Mouse (Mus musculus) 3134 (cell line): ENCODE measurements around the gene Nek5.
A peak's percentile ranks its signal among the peaks of the same experiment; 100 is the strongest.
"Not testable (repeated sequence)": the region's sequence is repeated elsewhere in the genome, so short reads cannot be mapped to it uniquely, and the experiment has no call there.

Experiments
- DNase-seq: peaks from one replicate; pipeline ENCODE4 v3.0.0-alpha.2; 2011; ENCODE audit warnings: low spot score; ENCODE audit not compliant: insufficient read length; ENCODE audit errors: extremely low read depth

Nek5 gene

DNA sequence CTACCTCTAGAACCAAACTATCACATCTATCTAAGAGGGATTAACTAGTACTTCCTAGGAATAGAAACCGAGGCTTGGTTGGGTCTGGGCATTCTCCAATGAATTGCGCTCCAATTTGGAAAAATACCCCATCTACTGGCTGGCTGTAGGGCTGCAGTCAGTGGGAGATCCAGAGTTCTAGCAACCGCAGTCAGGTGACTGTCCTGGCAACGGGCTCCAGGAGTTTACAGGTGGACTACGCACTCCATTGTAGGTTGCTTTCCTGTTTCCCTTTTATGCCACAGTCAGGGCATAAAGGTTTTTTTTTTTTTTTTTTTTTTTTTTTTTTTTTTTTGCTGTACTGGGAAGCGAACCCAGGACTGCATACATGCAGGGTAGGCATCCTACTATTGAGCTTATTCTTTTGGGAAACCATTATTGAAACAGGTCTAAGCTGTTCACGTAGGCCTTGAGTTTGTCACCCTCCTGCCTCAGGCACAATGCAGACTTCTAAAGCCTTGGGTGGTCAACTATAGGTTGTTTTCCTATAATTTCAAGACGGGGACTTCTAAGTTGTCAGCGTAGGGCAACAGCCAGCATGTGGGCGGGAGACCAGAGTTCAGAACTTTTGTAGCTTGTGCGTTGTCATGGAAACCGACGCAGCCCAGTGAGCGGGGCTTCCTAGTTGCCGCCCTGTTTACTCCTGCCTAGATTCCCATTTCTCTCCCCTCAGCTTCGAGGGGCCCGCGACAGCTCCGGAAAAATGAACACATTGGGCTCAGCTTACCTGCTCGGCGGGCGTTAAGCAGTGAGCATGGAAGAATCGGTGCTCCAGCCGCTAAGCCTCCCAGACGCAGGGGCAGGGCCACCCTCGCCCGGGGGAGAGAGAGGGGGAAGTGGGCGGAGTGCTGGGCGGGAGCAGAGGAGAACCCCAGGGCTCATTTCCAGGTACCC lies at the start of gene Nek5:
Gene Nek5 (minus strand): TSS at position 834 of the 933 bp plus-strand sequence.
- no peak for DNase-seq

DNA sequence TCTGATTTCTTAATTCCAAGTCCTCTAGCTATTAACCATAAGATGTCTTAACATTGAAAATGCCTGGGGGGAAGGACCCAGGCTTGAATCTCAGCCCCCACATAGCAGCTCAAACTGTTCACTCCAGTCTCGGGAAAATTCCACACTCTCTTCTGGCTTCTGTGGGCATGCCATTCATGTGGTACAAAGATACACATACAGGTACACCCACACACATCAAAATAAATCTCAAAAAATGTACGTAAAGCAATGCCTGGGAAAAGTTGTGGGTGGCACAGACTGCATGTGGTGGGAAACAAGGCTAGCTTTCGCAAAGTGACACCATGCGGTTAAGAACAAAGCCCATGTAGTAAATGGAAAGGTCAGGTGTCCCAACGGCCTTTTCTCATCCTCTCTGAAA lies 44.3 kb upstream of the Nek5 start:
- no peak for DNase-seq

DNA sequence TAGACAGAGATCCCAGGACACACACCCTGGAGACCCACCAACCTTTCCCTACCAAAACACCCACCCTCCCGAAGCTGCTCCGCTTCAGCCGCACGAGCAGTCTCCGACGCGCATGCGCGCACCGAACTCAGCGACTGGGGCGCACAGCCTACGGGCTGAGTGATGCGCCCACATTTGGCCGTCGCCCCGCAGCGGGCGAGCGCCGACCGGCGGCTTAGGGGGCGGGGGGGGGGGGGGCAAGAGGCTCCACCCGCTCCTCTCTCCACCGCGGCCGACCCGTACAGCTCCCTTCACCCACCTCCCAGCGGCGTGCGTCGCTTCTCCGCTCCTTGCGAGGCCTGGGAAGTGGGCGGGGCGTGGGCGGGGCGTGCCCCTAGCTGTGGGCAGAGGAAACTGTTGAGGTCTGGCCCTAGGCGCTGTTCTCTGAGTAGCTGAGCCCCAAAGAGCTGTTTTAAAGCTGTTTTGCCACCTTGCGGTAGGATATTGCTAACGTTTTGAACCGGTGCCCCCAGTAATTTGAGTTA lies 41.3 kb upstream of the Nek5 start, which contains the start of gene Nek3:
Gene Nek3 (minus strand): TSS at position 356 of the 524 bp plus-strand sequence.
- DNase-seq: peak; percentile 93

DNA sequence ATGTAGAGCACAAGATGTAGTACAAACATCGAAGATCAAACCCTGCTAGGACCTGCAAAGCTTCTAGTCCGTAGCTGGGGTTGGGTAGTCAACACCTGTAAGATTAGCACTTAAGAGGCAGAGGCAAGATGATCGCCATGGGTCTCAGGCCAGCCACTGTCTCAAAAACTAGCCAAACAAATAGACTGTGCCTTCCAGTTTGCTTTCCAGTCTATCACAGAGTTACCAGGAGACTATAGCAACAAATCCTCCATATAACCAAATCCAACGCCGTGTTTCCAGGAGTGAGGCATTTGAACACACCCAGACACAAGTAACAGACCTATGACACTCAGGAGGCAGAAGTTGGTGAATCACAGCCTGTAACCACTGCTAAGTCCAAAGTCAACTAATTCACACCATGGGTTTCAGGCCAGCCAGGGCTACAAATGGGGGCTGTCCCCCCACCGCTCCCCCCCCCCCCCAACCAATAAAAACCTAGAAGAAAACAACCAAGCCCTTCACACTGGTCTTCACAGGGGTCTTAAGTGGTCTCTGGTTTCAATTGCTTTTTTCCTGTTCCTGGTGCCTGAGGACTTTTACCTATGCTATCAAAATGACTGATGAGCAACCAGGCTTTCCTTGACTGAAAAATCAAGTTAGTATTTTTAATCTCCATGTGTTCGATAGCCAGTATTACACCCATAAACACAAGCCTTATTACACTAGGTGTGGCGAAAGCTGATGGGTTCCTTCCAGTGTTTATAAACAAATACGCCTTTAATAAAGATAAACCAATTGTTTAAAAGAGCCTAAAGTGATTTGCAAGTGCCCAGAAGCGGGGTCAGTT lies 40.6 kb upstream of the Nek5 start:
- DNase-seq: peak; percentile 29

DNA sequence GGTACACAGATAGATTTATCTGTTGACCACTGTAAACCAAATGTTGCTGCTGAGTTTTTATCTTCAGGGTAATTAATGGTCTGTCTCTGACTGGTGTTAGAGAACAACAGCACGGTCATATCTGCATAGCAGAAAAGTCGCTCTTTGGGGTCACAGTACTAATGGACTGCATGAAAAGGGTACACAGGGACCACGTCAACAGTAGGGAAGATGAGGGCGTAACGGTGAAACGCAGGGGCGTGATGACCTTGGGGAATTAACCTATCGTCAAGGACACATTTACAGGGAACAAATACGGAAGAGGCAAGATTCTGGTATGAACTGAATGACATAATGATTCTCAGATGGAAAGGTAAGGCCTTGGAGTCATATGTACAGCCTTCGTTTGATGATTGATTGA lies 39.6 kb upstream of the Nek5 start:
- no peak for DNase-seq

DNA sequence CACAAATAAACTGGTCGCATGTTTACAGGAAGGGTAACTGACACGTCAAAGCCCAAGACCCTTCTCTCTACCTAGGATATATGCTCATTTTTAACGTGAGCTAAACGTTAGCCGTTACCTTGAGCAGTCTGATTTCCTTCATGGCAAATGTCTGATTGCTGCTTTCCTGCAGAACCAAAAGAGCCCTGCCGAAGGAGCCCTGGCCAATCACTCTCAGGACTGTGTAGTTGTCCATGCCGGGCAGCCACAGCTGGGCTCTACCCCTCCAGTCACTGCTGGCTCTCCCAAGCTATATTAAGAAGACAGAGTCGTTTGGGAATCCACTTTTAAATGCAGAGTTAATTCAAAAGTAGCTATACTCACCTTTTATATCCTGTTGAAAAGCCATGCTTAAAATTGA lies 37.4 kb upstream of the Nek5 start:
- DNase-seq: no peak

DNA sequence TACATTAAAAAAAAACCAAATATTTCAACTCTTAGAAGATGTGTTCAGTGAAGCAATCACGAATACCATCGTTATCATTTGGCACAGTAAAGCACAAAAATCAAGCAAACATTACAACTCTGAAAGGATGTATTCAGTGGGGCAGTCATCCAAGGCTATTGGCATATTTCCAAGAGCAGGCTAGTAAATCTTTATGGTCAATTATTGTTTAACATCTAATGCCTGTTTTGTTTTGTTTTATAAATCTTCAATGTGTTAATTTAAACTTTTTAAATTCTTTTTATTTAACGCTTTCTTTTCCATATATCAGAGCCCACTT lies 25.5 kb upstream of the Nek5 start:
- no peak for DNase-seq

DNA sequence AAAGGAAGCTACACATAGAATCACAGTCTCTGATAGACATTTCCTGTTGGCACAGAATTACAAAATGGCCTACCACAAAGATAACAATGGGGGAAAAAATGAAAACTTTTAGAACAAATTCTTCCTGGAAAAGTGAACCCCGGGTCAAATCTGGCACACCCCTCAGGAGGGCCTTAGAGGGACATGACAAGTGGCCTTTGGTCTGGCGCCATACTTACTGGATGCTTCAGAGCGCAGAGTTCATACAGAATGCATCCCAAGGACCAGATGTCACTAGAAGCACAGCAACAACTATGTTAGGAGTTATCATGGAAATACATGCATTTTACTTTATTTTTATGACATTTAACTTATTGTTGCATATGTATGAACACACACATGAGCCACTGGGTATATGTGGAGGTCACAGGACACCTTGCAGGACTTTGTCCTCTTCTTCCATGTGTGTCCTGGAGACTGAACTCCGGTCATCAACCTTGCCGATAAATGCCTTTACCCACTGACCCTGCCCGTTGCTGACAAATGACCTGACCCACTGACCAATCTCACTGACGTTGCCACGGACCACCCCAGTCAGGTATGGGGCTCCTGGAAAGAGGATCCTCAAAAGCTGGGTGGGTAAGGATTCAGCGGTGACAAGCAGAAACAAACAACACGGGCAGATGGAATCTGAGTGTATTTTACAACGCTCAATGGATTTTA lies 24.9 kb upstream of the Nek5 start:
- DNase-seq: no peak

DNA sequence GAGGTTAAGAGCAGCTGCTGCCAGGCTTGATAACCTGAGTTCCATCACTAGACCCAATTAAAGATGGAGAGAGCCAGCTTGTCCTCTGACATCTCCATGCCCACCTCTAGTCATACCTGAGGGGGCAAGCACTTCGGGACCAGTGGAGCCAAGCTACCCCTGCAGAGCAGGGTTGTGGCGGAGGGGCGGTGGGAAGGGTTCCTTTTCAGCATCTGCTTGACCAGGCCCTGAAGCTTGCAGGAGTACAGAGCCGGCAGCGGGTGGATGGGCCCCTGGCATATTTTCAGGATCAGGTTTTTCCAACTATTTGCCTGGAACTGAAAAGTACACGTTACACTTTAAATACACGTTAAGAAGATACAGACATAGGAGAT lies 23.5 kb upstream of the Nek5 start:
- no peak for DNase-seq

DNA sequence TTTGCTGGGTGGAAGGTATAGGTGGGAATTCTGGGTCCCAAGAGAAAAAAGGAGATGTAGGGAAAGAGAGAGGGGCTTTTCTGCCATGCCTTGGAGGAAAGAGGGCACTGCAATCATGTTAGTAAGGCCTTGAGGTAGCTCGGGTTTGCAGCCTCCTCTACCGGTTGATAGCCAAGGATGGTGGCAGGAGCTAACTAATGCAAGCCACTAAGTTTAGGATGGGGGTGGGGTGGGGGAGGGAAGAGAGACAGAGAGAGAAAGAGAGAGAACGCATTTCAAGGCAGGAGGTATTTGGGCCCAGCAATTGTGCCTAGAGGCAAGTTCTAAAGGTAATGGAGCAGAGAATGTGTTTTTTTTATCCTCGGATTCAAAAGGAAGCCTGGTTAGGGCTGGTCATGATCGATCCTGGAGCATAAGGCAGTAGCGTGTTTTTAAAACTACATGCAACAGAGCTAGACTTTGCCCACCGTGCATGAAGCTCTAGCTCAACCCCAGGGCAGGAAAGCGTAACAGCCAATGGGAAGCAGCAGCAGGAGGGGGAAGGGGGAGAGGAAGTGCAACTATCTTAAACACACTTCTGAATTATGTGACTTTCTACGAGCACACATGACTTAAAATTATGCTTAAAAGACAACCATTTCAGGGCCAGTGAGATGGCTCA lies 23.0 kb upstream of the Nek5 start:
- no peak for DNase-seq

DNA sequence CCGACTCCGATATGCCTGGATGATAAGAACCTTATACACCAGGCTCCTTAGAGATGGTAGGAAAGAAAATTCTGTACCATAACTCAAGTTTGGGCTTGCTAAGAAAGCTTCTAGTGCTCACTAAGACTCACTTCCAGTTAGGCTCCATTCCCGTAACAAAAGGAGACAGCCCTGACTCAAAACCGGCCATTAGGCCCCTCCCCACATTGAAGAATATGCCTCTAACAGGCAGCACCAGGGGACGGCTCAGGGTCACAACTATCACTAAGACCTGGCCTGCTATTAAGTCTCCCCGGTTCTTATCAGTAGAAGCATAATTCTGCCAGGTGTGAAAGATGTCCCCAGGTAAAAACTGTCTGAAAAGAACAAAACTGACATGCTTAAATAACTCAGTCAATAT lies 21.0 kb upstream of the Nek5 start:
- DNase-seq: no peak

DNA sequence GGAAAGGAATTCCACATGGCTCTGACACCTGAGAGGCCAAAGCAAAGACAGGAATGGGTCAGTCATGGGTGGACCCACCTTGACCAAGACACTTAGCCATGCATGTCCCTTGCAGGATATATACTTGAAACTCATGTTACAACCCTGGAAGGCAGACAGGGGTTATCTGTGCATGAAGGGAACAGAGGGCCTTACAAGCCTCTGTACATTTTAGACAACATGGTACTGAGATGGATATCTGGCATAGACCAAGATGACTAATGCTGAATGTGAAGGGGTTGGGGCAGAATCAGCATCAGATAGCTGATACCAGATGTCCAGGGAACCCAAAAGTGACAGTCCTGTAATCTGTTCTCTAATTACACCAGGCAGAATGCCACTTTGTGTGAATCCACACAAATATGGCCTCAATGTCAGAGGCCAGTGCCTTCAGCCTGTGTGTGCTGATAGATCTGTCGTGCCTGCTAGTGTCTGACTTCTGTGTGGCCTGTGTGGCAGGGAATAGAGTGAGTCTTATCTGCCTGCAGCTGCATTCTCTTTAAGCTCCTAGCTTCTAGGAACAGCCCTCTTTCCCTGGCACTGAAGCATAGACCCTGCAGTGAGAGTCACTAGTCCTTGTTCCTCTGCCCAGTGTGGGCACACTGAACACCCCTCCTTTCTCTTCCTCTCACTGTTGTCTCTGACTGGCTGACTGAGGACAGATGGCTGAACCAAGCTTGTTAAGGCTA lies 19.1 kb upstream of the Nek5 start:
- no peak for DNase-seq

DNA sequence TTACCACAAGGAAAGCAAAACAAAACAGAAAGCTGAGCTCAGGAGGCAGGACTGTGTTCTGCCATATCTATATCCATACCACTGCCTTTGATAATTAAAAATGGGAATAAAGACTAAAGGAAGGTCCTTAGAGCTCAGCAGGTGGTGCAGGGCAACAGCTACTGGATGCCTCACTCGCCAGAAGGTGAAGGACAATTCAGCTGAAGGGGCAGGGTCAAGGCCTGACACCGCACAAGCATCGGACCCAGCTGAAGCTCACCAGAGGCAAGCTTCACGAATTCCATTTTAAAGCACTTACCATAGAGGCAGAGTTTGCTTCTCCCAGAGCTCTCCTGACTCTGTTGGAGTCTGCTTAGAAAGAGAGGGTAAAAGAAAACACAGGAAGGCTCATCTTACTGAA lies 17.7 kb upstream of the Nek5 start:
- DNase-seq: no peak

DNA sequence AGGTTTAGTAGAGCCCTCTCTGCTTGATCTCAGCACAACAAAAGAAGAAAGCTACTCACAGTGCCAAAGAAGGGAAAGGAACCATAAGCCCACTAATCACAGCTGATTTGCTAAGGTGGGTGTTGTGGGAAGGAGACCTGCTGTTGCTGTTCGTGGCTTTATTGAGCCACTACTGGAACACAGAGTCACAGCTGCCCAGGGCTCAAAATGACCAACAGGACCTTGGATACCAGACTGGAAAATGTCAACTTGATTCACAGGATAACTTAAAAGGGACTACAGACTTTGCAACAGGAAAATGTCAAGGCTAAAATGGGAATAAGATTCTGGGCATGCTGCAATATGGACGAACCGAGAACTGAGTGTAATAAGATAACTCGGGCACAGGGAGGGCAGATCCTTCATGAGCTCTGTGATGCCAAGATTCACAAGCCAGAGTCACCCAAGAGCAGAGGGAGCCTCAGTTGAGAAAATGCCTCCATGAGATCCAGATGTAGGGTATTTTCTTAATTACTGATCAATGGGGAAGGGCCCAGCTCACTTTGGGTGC lies 17.1 kb upstream of the Nek5 start:
- DNase-seq: no peak

DNA sequence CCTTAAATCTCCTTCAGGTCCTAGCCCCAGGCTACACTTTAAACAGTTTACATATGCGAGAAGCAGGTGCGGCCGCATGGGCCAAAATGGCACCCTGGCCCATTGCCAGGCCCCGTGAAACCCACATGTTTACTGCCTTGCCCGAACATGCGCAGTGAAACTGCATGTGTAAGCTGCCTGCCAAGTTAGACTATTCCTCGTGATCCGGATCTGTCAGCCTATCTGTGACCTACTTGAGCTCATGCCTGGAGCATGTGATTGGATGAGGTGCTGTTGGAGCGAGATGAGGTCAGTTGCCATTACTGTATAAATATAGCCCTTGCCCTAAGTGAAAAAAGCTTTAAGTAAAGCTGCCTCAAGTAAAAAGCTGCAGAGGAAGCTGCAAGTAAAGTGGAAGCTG lies 11.6 kb upstream of the Nek5 start:
- DNase-seq: not testable (repeated sequence)

DNA sequence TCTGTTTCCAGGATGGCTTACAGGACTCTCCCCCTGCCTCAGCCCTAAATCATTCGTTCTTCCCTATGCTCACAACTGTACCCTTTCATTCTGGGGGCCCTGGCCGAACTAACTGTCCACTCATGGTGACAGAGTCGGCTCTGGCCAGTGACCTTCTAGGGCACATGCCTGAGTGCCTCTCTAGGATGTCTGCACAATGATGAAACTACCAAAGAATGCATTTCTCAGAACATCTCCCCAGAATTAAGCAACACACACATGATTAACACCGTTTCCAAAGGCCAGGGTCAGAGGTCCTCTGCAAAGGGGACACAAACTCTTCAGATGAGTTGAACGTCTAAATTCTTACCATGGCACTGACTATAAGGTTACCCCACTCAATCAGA lies 9.9 kb upstream of the Nek5 start:
- DNase-seq: no peak

DNA sequence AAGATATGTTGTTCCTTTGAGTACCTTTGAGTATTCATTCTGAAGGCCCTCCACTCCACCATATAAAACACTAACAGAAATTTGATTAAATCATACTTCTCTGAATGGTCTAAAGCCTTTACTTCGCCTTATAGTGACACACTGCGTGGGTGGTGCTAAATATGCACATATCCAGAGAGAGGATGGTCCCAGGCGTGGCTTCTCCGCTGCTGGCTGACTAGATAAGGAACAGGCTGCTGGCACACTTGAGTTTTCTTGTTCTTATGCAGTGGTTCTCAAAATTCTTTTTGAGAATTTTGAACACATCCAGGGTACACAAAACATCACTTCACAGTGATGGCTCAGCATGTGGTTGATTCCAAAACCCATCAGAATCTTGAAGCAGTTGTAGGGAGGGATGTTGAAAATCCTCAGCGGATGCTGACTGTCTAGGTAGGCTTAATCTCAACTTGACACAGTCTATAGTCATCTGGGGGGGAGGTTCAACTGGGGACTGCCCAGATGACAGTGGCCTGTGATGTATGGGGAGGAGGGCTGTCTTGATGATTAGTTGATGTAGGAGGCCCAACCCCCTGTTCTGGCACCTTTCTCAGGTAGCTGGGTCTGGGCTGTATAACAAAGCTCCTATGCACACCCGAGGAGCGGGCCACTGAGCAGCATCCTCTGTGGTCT lies 9.4 kb upstream of the Nek5 start:
- DNase-seq: no peak

DNA sequence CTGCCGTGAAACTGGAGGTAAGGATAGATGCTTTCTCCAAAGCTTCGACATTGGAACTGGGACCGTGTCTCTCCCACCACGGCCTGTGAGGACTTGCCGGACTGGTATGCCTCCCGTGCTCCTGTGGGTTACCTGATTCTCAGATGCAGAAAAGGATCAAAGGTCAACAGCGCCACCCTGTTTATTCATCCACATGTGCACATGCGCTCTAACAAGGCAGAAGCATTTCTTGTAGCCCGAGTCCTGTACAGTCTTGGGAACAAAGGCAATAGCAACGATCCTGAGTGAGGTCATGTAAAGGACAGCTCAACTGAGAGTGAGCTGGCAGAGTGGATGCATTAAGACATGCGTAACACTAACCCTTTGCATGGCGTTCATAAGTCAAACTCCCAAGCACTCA lies 7.2 kb upstream of the Nek5 start:
- no peak for DNase-seq

DNA sequence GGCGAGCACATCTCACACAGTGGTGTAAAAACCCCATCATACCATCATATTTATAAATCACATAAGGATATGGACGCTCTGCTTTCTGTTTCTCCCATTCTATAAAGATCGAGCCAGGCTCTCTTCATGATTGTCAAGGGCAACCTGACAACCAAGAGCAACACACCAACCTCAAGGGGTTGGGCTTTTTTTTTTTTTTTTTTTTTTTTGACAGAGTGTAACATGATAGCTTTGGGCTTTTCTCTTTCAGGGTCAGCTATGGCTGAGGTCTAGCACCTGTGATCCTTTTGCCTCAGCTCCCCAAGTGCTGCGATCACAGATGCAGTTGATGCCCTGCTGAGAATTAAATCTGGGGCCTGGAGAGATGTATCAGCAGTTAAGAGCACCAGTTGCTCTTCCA lies 17.8 kb downstream of the Nek5 start:
- no peak for DNase-seq
